Mouse (Mus musculus): ENCODE results near the gene Fam83f.

Fam83f gene

DNA sequence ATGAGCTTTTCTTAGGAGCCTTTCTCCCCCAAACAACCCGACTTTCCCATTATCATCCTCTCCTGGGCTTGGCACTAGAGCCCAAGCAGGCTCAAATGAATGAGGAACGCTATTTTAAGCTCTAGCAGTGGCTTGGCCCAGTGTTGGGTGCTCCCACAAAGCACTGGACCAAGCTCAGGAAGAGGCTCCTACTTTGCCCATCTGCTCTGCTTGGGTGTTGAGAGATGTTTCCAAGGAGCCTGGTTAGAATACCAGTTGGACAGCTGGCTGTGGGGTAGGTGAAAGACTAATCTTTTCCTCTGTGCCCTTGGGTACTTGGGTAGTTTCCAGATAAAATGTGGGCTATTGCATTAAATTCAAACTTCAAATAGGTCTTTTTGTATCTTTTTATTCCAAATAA, 1.2 kb downstream of the Fam83f start:
- DNase-seq (ENCODE audit: low read depth), result no peak

DNA sequence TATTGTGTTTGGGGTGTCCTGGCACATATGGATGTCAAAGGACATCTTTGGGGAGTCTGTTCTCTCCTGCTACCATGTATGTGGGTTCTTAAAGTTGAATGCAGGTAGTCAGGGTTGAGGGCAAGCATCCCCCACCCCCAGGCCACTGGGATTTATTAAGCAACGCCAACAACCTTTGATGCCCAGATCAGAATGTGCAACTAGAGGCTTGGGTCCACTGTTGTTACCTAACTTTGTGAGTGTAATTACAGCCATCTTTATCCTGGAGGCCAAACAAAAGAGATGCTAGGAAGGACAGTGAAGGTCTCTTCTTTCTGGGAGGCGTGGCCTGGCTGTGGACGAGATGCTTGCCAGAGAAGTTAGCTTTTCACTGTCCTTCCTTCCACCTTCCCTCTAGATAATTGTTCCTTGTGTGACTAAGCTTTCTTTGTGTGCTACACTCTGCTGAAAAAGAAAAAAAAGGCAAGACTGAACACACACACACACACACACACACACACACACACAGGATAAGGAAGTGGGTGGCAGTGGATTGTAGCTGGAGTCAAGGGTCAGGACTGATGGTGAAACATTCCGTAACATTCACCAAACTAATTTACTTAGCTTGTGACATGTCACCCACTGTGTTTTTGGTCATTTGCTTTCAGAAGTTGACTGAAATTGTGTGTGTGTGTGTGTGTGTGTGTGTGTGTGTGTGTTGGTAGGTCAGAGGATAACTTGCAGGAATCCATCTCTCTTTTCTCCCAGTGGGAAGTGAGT, 1.9 kb downstream of the Fam83f start:
- DNase-seq (ENCODE audit: low read depth), result no peak

DNA sequence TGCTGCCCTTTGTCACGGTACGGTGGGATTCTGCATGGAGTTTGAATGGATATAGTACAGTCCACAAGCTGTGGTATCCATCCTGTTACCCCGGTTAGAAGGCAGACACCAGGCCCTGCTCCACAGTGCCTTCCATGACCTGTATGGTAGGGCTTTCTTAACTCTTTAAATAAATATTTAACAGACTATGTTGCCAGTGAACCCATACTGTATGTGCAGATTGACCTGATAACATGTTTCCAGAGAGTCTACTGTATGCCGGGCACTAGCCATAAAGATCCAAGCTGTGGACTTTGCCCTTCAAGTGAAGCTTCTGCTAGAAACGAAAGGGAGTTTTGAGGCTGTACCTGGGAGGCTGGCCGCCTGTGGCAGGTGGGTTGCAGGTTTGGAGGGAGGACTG, 3.1 kb downstream of the Fam83f start:
- no peak for DNase-seq (ENCODE audit: low read depth)

DNA sequence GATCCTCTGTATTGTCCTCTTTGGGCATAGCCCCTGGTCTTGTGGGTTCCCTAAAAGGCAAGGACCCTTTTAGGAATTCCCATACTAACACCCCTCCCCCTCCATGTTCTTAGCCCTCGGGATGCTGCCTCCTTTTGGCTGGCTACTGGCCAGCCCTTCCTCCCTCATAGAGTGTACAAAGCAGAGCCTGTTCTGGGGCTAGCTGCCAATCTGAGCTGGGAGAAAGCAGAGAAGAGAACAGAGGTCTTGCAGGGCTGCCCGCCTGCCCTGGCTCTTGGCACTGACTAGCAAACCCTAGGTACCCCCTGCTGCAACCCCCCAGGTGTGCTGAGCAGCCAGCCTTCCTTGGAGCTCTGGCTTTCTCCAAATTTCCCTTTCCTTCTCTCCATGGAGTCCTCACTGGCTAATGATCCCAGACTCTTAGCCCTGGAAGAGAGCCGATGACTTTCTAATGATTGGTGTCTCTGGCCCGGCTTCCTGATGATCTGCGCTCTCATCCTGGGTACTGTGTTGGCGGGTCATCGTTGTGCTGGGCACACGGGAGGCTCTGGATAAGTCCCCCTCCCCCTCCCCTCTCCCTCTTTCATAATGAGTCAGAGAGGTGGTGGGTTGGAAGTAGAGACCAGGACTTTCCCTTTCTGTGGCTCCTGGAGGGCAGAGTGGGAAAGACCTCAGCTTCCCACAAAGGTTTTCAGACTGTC, 8.0 kb downstream of the Fam83f start:
- no peak for DNase-seq (ENCODE audit: low read depth)

DNA sequence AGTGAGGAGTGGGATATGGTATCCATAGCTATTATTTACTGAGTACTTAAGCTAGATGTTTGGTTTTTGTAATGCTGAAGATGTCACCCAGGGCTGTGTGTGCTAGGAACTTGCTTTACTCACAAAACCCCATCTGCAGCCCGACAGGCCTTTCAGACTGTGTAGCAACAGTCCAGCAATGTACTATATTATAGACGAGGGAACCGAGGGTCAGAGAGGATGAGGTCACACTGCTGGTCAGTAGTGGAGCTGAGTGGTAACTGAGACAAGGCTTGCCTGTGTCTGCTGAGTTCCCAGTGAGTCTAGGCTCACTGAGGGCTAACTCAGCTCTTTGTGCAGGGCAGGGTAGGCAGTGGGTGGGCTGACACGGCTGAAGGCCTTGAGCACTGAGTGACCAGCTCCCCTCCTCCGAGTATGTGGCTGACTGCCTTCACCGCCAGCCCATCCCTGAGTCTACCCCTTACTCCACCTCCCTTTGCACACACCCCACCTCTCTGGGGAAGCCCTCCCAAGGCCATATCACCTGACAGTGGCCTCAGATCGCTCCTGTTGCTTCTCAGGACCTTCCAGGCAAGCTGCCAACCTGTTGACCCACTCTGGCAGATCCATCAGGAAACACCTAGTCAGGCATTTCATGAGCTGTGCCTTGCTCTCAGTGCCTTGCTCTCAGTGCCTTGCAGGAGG, 8.8 kb downstream of the Fam83f start:
- DNase-seq (ENCODE audit: low read depth), result no peak

DNA sequence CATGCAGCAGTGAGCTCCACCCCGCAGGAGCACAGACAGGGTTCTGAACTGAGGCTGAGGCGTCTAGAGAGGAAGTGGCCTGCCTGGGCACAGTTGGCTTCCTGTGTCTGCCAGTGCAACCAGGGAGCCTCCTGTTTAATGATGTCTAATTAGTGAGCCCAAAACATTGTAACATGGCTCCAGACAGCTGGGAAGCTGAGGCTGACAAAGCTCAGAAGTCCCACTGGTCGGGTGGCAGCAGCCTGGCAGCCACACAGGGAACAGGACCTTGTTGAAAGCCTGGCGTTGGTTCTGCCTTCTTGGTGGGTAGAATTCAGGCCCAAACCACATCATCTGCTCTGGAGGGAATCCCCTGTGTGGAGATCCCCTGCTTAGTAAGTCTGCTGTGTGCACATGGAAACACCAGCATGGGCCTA, 9.8 kb downstream of the Fam83f start:
- DNase-seq (ENCODE audit: low read depth), result no peak

DNA sequence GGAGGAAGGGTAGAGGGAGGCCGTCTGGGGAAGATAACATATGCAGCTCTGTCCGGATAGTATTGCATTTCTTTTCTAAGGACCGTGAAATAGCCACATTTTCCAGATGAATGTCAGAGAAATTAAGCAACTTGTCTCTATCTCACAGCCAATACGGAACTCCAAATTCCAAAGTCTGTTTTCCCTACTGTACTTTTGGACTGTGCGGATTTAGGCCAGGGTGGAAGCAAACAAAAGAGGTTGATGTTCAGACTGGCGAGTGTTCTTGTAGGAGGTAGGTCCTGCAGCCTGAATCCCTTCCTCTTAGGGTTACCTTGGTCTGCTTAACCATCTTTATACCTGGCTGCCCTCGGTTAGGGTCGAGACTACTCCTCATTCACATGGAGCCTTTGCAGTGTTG, 10.7 kb downstream of the Fam83f start:
- no peak for DNase-seq (ENCODE audit: low read depth)

DNA sequence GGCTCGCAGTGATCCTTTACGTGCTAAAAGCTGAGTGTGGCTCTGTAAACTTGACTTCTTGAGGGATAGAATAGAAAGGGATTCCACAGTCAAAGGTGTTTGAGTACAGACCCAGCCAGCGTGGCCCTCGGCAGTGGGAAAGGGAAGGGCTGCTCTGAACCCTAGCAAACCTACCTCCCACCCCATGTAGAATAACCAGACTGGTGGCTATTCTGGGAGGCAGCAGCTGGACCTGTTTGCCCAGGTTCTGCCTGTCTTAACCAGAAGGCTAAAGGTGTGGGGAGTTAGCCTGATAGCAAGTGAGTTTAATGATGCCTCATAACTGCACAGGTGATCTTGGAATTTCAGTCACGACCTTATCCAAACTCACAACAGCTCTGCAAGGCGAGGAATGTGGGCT, 11.5 kb downstream of the Fam83f start:
- DNase-seq (ENCODE audit: low read depth), result no peak

DNA sequence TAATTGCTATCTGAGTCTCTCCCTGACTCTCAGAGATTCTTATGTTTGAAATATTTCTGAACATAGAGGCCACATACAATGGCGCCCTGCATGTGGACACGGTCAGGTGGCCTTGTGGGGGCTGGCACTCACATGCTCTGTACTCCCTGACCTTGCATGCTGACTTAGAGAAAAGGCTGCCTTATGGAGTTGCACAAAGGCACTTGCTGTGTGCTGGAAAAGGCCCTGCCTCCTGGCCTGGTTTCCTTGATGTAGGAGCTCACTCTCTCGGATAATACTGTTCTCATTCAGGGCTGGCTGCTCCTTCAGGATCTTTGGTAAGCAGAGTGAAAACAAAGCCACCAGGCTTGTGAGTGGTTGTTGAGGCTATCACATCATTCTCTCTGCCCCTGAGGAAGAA, 12.3 kb downstream of the Fam83f start:
- DNase-seq (ENCODE audit: low read depth), result no peak

DNA sequence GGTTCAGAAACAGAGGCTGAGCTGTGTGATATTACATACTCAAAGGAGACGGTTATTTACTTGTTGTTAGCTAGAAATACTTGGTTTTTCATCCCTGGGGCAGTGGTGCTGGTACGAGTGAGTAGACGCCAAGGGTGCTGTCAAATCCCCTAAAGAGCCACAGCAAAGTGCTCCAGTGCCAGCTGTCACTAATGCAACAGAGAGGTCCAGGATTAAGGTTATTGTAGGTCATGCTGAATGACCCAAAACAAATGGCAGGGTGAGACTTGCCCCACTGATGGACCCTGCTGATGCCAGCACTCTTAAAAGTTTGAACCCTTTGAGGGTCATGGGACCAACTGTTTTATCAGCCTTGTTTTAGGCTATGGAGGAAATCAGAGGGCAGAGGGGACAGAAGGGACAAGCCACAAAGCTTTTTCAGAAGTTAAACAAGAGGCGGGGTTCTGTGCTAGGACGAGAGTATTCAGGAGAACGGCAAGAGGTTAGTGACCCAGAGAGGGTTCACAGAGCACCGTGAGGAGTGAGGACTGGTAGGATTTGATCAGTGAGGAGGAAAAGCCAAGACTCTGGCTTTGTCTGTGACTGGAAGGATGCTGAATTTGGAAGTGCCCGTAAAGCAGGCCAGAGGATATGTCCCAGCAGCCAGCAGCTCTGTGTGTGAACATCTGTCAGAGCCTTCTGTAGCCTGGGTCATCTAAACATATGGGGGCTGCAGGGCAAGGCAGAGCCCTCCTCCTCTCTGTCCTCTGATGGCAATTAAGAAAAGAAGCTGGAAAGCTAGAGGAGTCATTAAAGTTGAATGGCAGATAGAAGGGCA, 13.3 kb downstream of the Fam83f start:
- no peak for DNase-seq (ENCODE audit: low read depth)

DNA sequence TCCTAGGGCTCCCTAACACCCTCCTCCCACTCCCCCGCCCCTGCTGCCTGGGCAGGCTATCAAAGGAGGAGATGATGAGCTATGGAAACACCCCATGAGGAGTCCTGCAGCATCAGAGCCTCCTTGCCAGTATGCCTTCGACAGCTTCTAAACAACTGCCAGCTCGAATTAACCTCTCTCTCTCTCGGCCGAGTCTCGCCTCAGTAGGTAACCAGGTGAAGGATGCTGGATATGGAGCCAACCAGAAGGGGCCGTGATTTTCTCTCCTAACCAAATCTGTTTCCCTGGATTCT, 13.9 kb downstream of the Fam83f start:
- no peak for DNase-seq (ENCODE audit: low read depth)

DNA sequence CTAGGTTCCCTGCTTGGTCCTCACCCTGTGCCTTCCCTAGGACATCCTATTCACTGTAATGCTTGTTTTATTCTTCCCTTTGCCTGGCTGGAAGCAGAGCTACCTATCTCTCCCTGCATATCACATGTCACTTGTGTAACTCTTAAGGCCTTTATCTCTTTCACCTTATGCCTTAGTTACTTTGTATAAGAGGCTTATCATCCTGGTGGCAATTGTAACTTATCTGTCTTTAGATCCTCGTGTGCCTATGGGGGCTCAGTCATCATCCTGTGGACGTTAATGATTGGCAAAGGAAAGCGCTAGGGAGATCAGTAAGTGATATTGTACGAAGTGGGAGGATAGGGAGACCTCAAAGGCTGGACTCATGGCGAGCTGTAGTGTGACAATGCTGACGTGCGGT, 16.9 kb downstream of the Fam83f start:
- DNase-seq (ENCODE audit: low read depth), result no peak

DNA sequence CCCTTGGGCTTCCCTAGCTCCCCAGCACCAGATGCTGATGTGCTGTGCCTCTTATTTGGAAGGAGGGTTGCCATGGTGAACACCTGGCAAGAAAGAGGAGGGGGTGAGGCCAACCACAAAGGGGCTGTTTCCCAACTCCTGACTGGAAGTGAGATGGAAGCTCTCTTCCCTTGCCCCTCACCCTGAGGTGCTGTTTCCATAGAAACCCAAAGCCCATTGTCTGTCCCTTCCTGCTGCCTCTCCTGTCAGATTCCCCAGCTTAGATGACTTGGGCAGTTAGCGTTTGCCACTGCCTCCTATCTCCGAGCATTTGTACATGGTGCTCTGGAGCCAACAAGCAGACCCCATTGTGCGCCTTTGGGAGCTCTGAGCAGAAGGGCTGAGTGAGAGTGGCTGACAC, 21.8 kb downstream of the Fam83f start:
- DNase-seq (ENCODE audit: low read depth), result no peak

DNA sequence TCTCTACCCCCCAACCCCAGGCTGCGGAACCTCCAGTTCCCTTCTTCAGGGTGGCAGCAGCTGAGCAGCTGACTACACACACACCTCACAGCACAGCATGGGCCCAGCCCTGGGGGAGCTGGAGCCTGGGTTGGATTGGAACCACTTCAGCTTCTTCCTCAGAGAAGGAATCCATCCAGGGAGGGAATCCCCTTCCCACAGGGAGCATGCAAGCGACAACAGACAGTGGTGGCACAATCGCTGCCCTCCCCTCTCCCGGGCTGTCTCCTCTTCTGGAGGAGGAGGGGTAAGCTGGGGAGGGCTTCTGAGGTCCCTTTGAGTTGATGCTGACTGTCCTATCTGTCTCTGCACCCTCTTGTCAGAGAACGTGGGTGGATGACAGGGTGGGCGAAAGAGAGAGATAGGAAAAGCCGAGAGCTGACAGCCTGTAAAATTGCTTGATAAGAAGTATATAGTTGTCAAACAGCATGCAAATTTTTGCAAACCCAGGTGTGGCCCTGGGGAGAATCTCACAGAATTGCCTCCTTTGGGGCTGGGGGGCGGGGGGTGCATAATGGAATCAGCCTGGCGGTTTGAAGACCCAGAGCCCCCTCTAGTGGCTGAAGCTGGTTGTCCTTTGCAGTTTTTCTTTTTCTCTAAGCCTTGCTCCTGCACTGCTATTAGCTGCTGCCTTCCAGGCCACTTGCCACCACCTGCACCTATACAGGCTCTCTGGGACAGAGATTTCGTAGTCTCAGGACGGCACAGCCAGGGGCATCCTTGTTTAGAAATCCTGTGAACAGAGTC, 22.7 kb downstream of the Fam83f start:
- peak; percentile 58 for DNase-seq (ENCODE audit: low read depth)

DNA sequence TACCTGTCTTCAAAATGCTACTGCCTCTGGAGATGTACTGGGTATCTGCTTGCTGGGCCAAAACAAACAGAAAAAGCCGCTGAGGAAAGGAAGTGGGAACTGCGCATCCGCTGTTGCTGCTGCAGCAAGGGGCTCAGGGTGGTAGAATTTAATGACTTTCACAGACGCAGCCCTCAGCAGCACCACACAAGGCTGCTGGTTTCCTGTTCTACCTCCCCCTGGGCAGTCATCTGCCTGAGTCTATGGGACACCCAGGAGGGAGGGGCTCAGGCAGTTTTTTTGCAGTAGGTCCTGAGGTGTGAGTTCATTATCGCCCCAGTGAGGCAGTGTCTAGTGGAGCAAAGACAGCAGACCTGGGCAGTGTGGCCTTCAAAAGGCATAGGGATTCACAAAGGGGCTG, 25.9 kb downstream of the Fam83f start:
- no peak for DNase-seq (ENCODE audit: low read depth)

DNA sequence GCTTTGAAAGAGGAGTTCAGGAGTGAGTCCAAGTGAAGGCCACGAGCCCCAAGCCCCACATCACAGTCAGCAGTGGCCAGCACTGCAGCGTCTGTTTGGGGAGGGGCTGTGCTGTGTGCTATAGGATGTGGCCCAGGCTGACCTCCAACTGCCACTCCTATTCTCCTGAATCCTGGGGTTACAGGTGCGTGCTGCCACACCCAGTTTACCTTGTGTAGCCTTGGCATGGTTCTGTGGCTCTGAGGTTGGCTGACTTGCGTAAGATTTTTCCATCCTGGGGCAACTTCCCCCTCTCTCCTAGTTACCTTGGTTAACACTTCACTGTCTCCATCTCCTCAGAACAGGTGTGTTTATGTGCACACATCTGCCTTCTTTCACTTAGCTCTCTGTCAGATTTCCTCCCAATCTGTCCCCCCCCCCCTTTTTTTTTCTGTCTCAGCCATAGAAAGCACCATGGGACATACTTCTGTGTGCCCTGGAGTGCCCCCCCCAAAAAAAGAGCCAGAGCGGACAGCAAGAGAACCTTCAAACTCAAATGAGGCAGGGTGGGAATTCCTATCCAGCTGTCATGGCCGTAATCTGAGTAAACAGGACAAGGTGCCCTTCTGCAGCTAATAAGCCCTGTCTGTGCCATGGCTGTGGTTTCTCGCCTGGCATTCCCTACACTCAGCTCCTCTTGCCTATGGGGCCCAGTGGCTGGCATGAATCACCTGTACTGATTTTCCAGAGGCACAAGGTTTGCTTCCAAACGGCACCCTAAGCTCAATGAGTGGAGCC, 30.0 kb downstream of the Fam83f start:
- no peak for DNase-seq (ENCODE audit: low read depth)

DNA sequence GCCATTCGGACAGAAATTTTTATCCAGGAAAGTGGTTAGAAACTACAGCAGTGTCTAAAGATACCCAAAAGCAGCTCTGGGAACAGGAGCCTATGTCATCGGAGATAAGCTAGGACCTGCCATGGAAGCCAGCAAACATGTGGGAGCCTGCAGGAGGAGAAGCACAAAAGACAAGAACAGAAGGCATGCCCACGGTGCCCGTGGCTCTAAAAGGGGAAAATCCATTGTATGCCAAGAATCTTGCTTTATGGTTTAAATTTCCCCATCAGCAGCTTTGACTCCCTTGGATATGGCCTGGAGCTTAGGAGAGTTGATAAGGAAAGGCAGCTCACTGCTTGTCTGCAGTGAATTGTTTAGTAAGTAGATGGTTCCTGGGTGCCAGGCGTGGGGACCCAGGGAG, 31.3 kb downstream of the Fam83f start:
- DNase-seq (ENCODE audit: low read depth), result no peak

DNA sequence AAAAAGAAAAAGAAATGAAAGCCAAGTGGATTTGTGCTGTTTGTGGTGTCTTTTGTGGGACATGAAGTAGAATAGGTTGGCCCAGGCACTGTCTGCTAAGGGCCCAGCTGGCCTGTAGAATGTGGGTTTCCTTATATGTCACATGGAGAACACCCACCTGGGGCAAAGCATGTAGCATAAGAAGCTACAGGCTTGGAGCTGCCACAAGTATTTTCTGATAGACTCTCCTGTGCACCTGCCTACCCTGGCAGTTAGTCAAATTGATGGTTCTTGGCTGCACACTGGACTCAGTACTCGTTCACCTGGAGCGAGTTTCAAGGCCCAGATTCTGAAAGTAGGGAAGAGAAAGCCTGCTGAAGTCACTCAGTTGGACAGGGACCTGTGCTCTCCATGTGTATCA, 31.8 kb downstream of the Fam83f start:
- DNase-seq (ENCODE audit: low read depth), result no peak

DNA sequence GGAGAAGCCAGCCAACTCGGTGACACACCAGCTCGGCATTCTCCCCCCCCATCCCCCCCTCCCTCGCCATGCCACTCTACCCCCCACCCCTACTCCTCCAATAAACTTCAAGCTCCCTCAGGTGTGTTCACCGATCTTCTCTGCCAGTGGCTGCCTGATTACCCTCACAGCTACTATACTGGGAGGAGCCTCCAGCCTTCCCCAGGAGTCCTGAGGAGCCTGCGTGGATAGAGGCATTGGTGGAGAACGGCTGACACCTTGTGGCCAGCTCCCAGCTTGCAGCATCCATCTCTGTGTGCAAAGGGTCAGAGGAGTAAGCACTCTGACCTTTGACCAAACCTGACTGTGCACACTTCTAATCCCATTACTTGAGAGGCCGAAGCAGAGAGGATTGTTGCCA, 32.6 kb downstream of the Fam83f start:
- peak; percentile 73 for DNase-seq (ENCODE audit: low read depth)

DNA sequence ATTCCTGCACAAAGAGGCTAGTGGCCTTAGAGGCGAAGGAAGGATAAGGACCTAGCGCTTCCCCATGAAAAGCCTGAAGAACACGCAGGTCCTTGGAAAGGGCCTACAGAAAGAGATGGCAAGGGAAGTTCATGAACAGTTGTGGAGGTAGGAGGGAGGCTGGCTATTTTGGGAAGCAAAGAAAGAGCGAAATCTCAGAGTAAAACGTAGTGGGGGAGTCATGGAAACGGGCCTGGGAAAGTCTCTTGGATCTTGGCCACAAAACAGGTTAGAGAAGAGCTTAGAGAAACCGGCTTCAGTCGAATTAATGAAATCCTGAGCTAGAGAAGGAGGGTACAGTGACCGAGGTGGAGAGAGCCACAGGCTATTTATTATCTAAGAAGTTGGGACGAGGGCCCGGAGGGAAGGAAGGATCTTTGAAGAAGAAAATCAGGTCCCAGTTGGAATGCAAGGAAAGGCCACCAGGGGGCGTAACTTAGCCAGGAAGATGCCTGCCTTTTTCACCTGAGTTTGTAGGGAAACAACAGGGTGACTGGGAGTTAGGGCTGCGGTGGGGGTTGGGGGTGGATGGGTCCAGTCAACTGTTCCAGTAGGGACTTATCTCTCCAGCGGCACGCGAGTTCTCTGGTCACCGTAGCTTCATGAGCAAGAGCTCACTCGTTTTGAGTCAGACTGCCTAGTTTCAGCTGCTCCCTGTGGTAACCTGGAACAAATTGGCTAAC, 34.3 kb downstream of the Fam83f start:
- DNase-seq (ENCODE audit: low read depth), result peak; percentile 59

All from c-Kit-positive CD71-negative TER-119-negative erythroid progenitor cells, embryonic 14.5 days (primary cell).